Mouse (Mus musculus) spleen, embryonic (tissue): ENCODE measurements around the gene Fam98b.

ENCODE experiments used
- CTCF ChIA-PET: fragments of 350-600 bp; sonication (Branson Sonifier 250); formaldehyde crosslinking; loops from one replicate; lab custom pipeline; 2022; lab: Charles Lee

The Fam98b gene

DNA sequence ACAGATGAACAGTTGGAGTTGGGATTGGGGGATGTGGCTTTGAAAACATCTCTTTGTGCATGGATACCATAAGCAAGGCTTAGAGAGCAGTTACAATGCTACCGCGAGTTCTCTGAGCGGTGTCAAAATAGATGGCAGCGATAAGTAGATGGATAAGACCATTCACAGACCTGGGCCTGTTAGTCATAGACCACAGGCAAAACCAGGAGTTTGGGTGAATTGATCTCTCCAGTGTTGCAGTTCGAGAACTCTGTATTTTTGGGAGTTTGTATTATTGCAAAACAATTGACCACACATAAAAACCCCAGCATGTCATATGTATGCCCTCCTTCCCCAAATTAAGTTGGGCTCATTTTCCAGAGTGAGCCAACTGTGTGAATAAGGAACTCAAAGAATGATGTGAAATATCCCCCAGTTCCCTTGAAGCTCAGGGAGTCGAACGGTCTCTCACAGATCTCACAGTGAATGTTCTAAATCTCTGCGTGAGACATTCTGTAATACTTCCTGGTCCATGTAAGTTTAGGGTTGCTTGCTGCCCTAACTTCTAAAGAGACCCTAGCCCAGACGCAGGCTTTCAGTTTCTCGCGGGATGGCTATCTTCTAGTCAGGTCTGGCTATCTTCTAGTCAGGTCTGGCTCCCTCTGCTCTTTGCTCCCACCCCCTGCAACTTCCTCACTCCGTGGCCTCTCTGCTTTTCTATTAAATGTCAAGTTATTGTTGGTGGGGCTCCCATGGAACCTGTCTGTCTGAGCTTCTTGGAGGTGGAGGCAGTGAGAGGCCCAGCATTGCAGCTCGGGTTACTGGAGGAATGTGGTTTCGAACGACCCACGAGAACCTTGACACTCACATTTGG, 50.3 kb downstream of the Fam98b start:
- CTCF ChIA-PET: no interaction called here

DNA sequence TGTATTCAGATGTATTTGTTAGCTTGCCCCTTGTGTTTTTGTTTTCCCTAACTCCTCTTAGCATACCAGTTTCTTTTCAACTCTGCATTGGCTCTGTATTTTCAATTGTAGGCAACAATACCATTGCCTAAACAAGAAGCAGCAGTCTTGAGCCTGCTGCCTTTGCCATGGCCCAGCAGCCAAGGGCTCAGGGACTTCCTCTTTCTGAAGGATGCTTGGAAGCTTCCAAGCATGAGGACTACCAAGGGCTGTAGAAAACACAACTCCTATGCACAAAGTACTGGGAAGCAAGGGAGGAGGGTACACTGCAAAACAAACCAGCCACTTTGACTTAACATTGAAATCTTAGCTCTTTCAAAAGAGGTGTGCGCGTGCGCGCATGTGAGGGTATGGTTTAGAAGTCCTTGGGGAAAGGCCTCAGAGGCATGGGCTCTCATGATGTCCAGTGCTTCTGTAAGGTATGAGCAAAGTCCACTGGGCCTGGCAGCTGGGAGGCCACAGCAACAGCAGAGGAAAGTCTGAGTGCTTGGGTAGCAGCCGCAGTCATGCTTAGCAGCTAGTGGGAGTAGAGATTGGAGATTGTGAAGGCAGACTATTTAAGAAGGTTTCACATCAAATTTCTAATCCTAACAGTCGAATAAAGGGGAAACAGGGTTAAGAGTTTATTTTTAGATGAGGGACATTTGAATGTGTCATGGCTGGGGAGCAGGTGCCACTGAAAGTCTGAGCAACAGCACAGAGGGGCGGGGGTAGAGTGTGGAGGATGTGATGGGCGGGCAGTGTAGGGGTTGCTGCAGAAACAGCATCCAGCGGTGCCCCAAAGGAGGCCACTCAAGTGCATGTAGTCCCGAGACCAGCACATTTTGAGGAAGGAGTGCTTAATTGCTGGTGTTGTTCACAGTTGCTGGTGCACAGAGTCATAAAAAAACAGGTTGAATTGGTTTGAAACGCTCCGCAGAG, 54.1 kb downstream of the Fam98b start:
- CTCF ChIA-PET: interaction anchor here (0.8 kb wide), 1 partner anchor 10 kb away, joined by 3 read pairs; no protein-coding TSS in a partner anchor

DNA sequence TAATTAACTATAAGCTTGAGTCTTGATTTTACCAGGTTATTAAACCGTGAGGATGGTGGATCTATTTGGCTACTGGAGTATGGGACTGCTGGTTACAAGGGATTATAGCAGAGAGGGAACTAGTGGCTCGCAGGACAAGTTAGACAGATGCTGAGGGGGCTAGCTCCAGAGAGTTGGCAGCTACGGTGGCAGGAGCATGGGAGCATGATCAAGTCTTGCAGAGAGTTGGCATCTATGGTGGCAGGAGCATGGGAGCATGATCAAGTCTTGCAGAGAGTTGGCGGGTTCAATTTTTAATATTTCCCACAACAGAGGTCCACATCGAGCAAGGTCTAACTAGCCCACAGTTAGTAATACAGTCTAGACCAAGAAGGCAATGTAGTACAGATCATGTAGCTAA, 55.4 kb downstream of the Fam98b start:
- CTCF ChIA-PET: interaction anchor here (0.7 kb wide), 1 partner anchor 993 kb away, joined by 3 read pairs; no protein-coding TSS in a partner anchor

DNA sequence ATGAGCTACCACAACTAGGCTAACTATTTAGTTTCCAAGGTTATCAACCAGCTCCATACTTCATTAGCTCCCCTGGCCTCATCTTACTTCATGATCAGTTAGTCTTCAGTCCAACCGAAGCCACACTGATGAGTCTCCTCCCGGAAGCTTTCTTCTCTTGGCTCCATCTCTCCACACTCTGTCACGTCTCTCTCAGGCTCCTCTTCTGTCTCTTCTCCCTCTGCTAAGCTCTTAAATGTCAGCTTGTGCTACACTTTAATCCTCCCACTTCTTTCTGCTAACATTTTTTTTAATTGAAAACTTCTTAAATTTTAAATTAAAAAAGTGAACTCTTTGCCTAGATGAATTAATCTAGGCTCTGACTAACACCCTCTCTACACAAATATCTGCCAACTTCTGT, 58.4 kb downstream of the Fam98b start:
- CTCF ChIA-PET: no interaction called here

DNA sequence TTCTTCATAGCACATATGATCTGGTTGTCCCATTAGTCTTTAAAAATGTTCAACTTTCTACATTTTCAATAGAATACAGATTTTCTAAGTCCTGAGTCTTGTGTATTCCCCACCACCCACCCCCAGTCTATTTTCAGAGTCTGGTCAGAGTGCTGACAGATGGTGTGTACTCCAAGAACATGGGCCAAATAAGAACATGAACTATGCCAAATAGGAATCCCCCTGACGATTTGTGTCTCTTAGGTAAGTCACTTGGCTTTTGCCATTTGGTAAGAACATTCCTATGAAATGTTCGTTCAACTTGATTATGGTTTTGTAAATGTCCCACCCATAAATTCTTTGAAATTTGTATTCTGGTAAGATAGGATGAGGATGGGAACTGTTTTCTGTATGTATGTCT, 59.5 kb downstream of the Fam98b start:
- CTCF ChIA-PET: no interaction called here

DNA sequence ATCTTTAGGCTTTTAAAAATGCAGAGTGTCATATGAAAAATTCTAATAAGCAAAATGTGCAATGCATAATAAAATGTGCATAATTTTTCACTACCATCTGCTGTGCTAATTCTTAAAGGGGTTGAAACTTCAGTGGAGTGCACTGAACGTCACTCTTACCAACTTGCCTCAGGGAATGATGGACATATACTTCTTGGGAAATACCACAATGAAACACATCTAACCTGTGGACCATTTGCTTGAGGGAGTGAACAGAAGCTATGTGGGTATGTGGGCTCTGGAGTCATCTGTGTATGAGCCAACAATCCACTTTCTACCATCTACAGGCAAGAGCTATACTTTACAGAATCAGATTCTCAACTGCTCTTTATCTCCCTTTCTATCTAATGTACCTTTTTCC, 61.8 kb downstream of the Fam98b start:
- CTCF ChIA-PET: no interaction called here

DNA sequence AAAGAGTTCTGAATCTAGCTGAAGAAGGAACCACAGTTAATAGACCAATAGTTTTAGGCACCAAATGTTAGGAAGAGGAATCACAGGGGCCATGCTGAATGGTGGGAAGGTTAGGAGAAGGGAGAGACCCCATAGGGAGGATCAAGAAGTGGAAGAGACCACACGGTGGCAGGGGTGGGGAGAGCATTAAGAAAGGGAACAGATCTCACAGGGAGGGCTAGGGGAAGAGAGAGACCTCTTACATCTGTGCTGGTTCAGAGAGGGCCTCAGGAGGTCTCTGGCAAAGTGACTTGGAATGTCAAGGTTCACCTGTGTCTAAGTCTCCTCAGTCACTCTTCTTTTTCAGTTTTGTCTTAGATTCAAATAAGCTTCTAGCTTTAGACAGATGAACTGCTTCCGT, 62.5 kb downstream of the Fam98b start:
- CTCF ChIA-PET: no interaction called here

DNA sequence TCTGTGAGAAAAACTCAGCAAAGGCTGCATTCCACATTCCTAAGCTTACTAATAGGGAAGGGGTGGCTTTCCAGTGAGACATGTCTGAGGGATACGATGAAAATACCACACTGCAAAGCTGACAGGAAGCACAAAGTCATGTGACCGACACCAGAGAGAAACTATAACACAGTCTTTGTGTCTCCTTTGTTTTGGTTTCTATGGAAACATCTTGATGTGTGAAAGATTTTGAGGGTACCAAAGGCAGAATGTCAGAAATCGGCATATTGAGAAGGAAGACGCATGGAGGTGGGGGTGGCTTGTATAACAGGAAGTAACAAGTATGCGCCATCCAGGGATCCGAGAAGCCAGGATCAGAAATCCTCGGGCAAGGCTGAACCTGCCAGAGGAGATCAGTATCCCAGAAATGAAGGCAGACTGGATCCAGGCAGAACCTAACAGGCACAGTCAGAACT, 62.9 kb downstream of the Fam98b start:
- CTCF ChIA-PET: interaction anchor here (0.9 kb wide), 1 partner anchor 37 kb away, joined by 3 read pairs; no protein-coding TSS in a partner anchor

DNA sequence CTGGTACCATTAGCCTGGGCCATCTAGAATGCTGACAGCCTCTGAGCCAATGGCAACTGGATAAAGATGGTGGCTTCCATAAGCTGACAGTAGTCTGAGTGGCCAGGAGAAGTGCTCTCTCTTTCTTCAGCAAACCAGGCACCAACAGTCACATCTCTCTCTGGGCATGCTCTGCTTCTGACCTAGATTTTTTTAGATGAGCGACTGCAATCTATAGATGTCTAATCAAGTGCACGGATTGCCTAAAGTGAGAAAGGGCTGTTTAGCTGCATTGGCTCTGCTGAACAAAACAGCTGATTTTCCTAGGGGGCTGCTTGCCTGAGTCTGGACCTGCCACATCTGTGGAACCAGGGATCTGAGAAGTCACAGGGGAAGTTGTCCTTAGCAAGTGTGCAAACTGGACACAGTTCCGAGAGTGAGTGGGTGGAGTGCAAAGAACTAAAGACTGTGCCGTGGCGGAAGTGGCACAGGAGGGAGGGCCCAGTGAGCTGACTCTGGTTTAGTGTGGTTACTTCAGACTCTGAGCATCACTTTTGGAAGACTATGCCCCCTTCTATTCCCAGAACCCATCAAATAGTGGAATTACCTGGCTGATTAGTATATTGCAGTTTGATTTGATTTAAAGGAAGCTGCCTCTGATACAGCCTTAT, 64.2 kb downstream of the Fam98b start:
- CTCF ChIA-PET: interaction anchor here (1.1 kb wide), 1 partner anchor 10 kb away, joined by 3 read pairs; no protein-coding TSS in a partner anchor

DNA sequence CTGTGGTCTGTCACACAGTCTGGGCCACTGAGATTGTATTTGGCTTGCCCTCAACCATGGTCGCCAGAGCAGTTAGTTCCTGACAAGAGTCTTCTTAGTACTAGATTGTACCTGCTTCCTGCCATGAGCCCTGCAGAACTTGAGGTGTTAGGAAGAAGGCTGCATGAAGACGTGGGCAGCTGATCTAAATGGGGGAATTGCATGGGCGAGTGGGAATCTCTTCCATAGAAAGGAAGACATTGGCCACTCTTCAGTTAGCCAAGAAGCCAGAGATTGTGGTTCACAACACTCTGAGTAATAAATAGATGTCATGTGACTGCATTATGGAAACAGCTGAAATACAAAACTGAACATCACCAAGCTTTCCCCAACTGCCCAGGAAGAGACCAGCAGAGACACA, 69.5 kb downstream of the Fam98b start:
- CTCF ChIA-PET: no interaction called here
